Mouse (Mus musculus): ENCODE results near the gene Macf1.

GRCm38 (mm10) chr4:123447251-123447650 lies 236.9 kb downstream of the Macf1 start:
- TF ChIP-seq POLR2A (IDR thresholded peaks at IDR 0.05; ENCODE audit: low read depth, low read length) (no peak), CTCF (IDR thresholded peaks at IDR 0.05; ENCODE audit: extremely low read depth, insufficient read depth, insufficient read length, insufficient replicate concordance) (no peak)
